Mouse (Mus musculus) testis, adult 2 months (tissue): ENCODE results near the gene Thrb. TPM values are rescaled to one million over a fixed set of nuclear protein-coding genes. Genes with fewer than 3 reads are reported as not detected.

Source experiments
- H3K27ac ChIP-seq: fragments of 200-500 bp; 2 replicates; pipeline ENCODE4 v1.5.1; 2012; ENCODE audit warnings: low read depth, low read length; ENCODE audit not compliant: control insufficient read depth, insufficient read depth
- H3K27me3 ChIP-seq: fragments of 200-500 bp; 2 replicates; pipeline ENCODE4 v1.6.1; 2012; ENCODE audit warnings: mild to moderate bottlenecking, low read length, moderate library complexity; ENCODE audit not compliant: control insufficient read depth, insufficient read depth
- H3K36me3 ChIP-seq: fragments of 200-500 bp; 2 replicates; pipeline ENCODE4 v1.6.1; 2012; ENCODE audit warnings: mild to moderate bottlenecking, low read length; ENCODE audit not compliant: control insufficient read depth, insufficient read depth
- H3K4me1 ChIP-seq: fragments of 200-500 bp; 2 replicates; pipeline ENCODE4 v1.6.1; 2012; ENCODE audit warnings: low read length; ENCODE audit not compliant: control insufficient read depth, insufficient read depth
- H3K4me3 ChIP-seq: fragments of 200-500 bp; 2 replicates; pipeline ENCODE4 v1.5.1; 2012; ENCODE audit warnings: low read depth, mild to moderate bottlenecking, low read length, moderate library complexity, mixed read lengths; ENCODE audit not compliant: control insufficient read depth
- CTCF ChIP-seq: fragments of 200-500 bp; IDR thresholded peaks from 2 replicates; pipeline ENCODE4 v1.5.1; 2012; ENCODE audit warnings: low read depth, mild to moderate bottlenecking, inconsistent platforms, low read length, moderate library complexity; ENCODE audit not compliant: control insufficient read depth, insufficient read depth, insufficient replicate concordance
- POLR2A ChIP-seq: fragments of 200-500 bp; IDR thresholded peaks from 2 replicates; pipeline ENCODE4 v1.6.1; 2012; ENCODE audit warnings: low read depth, mild to moderate bottlenecking, inconsistent platforms, low read length, moderate library complexity; ENCODE audit not compliant: control insufficient read depth
- polyA plus RNA-seq: library from polyadenylated mRNA; depleted of rRNA; stranded (reverse); fragments of >200 nt; gene quantifications from 2 replicates; pipeline ENCODE4 v1.2.3, GENCODE M21; 2012

Gene Thrb
- polyA plus RNA-seq, 1 experiment, result 1.3 TPM

DNA sequence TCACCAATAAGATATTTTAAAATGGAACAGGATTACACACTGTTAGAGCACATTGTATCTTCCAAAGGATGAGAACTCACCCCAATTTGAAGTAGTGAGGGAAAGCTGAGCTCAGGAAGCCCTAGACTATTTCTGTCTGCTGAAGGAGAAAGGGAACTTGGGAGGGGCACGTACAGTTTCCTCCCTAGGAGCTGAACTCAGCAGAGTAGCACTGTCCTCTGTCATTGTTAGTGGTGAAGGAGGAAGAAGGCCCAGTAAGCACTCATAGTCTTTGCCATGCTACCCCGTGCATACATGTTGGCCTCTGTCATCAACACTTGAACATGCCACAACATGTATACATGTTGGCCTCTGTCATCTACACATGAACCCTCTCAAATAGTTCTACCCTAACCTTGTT is 294.0 kb downstream of the Thrb start:
- Histone ChIP-seq H3K4me1 (no peaks in the 10 kb centered on the region), H3K27me3 (no peaks in the 10 kb centered on the region), H3K36me3 (no peaks in the 10 kb centered on the region), H3K27ac (no peak overlapping the region), H3K4me3 (no peak overlapping the region)
- TF ChIP-seq CTCF (no peak), POLR2A (no peak)

DNA sequence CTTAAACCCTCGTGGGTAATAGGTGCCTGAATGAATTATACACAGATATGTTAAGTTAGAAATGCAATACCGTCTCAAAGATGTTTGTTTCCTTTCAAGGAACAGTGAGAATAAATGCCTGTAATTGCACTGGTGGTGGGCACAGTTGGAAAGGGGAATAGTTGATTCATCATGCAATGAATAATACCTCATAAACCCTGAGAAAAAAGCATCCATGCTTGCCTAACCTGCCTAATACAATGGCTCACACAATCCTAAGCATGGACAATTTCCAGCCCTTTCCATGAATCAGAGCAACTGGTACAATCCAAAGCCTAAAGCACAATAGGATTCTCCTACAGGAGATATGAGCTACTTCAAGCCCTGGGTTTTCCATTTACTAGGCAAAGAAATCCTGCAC is 299.8 kb downstream of the Thrb start:
- no peak overlapping the region for H3K4me3 ChIP-seq
- H3K27me3 ChIP-seq, result no peaks in the 10 kb centered on the region
- TF ChIP-seq CTCF (no peak), POLR2A (no peak)
- no peak overlapping the region for H3K27ac ChIP-seq
- no peaks in the 10 kb centered on the region for H3K36me3 ChIP-seq
- no peaks in the 10 kb centered on the region for H3K4me1 ChIP-seq

DNA sequence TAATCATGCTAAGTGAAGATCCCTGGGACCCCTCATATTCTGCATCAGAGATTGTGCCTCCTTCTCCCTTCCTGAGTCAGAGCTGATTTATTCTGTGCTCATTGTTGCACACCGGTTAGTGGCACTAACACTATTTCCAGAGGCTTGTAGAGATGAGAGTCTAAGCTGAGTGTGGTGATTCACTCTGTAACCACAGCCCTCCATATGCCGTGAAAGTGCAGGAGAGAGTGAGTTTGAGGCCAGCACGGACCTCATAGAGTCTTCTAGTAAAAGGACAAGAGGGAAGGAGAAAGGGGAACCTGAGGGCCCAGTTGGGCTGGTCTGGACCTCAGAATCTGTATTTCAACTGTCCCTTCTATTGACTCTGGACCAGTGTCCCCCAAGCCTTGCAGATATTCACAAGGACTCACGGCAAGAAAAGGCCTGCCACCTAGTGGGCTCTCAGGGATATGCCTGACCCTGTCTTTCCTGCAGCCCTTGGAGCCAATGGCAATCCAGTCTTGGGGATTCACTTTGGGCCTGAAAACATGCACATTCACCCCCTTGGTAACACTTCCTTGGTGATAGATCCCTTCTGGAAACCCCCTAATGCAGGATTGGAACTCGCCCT is 307.2 kb downstream of the Thrb start:
- no peaks in the 10 kb centered on the region for H3K36me3 ChIP-seq
- H3K27ac ChIP-seq, result no peak overlapping the region
- peak; percentile 56; the same call in 1 of the 2 replicates for TF ChIP-seq CTCF
- TF ChIP-seq POLR2A, result no peak
- H3K4me1 ChIP-seq, result no peaks in the 10 kb centered on the region
- no peak overlapping the region for H3K4me3 ChIP-seq
- no peaks in the 10 kb centered on the region for H3K27me3 ChIP-seq

DNA sequence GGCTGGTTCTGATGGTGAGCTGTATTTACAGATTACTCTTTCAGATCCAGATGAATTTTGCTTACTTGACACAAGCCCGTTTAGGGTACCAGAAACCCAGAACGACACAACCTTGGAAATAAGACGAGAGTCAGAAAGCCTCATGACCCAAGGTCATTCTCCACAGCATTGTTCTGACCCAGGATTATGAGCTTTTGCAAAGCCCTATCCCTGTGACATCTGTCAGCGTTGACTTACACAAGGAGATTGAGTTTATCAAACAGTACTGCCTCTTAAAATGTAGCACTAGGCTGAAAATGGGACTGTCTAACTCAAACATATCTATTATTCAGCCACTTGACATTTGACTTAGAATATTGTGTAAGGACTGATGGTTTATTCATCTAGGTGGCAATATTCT is 312.1 kb downstream of the Thrb start:
- Histone ChIP-seq H3K27me3 (no peaks in the 10 kb centered on the region), H3K36me3 (no peaks in the 10 kb centered on the region), H3K27ac (no peak overlapping the region), H3K4me1 (no peaks in the 10 kb centered on the region), H3K4me3 (no peak overlapping the region)
- TF ChIP-seq POLR2A, result no peak
- TF ChIP-seq CTCF, result no peak

DNA sequence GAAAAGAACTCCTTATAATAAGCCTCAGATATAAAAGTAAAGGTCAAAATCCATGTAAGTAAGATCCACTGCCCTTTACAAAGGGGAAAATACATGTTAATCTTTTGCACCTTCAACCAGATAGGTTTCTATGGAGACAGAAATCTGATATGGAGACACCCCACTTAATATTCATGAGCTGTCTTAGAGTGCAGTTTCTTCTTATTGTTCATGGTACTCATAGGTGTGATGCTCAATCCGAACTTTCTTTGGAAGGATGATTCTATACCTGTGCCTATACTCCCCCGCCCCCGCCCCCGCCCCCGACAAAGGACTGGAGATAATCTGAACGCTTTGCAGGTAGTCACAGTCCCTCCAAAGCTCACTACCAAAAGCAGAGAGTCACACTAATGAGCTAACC is 312.6 kb downstream of the Thrb start:
- Histone ChIP-seq H3K4me1 (no peaks in the 10 kb centered on the region), H3K4me3 (no peak overlapping the region), H3K36me3 (no peaks in the 10 kb centered on the region), H3K27me3 (no peaks in the 10 kb centered on the region), H3K27ac (no peak overlapping the region)
- TF ChIP-seq POLR2A (no peak), CTCF (no peak)

DNA sequence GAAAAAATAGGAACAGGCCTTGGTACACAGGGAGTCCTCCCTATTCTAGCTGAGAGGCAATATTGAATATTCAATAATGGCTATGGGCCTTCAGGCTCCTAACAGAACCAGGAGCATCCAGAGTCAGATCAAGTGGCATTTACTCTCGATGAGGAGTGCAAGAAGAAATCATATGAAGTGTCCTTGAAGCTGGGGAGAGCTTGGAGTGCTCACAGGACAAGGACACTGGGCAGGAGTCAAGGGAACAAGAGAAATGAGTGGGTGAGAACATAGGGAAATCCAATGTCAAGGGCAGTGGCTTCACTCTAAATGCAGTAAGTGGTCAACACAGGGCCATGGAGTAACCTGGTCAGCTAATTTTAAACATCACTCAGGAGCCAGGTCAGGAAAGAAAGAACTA is 315.7 kb downstream of the Thrb start:
- no peaks in the 10 kb centered on the region for H3K27me3 ChIP-seq
- TF ChIP-seq POLR2A, result no peak
- TF ChIP-seq CTCF, result no peak
- no peaks in the 10 kb centered on the region for H3K4me1 ChIP-seq
- no peak overlapping the region for H3K4me3 ChIP-seq
- no peak overlapping the region for H3K27ac ChIP-seq
- H3K36me3 ChIP-seq, result no peaks in the 10 kb centered on the region

DNA sequence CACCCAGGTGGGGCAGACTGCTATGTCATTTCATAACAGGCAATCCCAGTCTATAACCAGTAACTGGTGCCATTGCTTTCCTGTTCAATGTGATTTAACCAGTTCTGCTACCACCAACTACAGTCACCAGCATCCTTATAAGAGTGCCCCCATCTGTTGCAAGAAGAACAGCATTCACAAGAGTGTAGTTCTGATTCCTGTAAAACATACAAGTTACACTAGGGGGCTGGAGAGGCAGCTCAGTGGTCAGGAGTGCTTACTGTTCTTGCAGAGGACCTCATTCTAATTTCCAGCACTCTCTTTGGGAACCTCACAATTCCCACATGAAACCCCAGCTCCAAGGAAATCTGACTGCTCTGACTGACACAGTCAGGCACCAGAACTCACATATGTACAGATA is 318.2 kb downstream of the Thrb start:
- H3K27me3 ChIP-seq, result no peaks in the 10 kb centered on the region
- H3K4me1 ChIP-seq, result no peaks in the 10 kb centered on the region
- TF ChIP-seq CTCF (no peak), POLR2A (no peak)
- no peaks in the 10 kb centered on the region for H3K36me3 ChIP-seq
- no peak overlapping the region for H3K4me3 ChIP-seq
- H3K27ac ChIP-seq, result no peak overlapping the region

DNA sequence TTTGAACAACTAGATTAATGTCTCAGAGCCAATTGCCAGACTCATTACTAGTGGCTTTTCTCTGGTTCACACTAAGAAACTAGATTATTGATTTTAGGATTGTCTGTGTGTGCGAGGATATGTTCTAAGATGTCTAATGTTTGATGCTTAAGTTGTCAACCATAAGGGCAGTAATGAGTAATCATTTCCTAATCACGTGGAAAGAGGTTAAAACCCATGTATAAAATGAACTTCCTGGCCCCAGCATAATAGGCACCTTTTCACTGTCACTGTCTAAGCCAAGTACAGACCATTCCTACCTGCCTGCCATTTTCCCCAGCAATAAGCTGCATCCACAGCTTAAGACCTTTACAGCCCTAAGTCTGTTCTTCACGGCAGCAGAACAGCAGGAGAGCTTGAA is 321.2 kb downstream of the Thrb start:
- no peak overlapping the region for H3K4me3 ChIP-seq
- no peaks in the 10 kb centered on the region for H3K4me1 ChIP-seq
- no peak overlapping the region for H3K27ac ChIP-seq
- no peaks in the 10 kb centered on the region for H3K36me3 ChIP-seq
- no peaks in the 10 kb centered on the region for H3K27me3 ChIP-seq
- TF ChIP-seq CTCF (no peak), POLR2A (no peak)
